Comparison of ENCODE assay signal across 13 mouse cellular contexts in the genomic region with DNA sequence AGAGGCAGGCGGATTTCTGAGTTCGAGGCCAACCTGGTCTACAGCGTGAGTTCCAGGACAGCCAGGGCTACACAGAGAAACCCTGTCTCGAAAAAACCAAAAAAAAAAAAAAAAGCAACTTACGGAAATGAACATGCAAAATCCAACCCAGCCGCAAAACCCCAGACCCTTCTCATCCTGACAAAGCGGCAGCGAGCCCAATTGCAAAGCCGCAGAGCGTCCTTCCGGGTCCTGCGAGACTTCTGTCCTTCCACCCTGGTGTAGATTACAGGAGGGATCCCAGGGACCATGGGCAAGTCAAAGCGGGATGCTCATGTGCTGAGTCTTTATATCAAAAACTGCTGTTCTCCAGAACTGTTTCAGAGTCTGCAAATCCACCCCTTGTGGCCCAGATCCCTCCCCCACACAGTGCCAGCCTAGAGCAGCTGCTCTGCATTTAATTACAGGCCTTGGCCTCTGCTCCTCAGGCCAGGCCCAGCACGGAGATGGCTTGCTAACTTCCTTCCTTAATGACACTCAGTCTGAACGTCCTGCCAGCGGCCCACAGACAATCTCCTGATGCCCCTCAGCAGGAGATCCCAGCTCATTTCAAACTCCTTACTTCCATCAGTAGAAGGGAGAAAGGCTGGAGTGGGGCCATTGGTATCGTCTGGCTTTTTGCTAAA.
DNase-seq lines count a peak whose midpoint lies in the region; ATAC-seq lines count a peak whose summit lies in the region.
"Had no signal": no experiment of that assay in that cellular context is flagged by ENCODE, and none has a peak within 500 bp of the region (broad histone marks: within the 10 kb centered on the region; RNA-seq: fewer than 3 reads in every experiment).

No protein-coding gene starts in this region.

- H3K9ac ChIP-seq in forebrain, embryonic 16.5 days (replicated peaks; ENCODE audit: low read depth, low read length) = no peak overlapping the region
- H3K9ac ChIP-seq in forebrain, embryonic 15.5 days (replicated peaks) = no peak overlapping the region
- no peak overlapping the region for H3K9ac ChIP-seq in liver, embryonic 11.5 days (ENCODE audit: low read depth, low read length)
- H3K9ac ChIP-seq in embryonic facial prominence, embryonic 14.5 days (ENCODE audit: low read depth, low read length) = no peak overlapping the region
- H3K9ac ChIP-seq: lung, embryonic 15.5 days; midbrain, embryonic 12.5 days; neural tube, embryonic 13.5 days had no signal

- no peak overlapping the region for H3K4me3 ChIP-seq in forebrain, embryonic 16.5 days (replicated peaks; ENCODE audit: low read length)
- no peak overlapping the region for H3K4me3 ChIP-seq in forebrain, embryonic 15.5 days
- H3K4me3 ChIP-seq in liver, embryonic 11.5 days (ENCODE audit: low read depth, low read length) = no peak overlapping the region
- no peak overlapping the region for H3K4me3 ChIP-seq in embryonic facial prominence, embryonic 14.5 days (ENCODE audit: low read depth, low read length)
- H3K4me3 ChIP-seq: lung, embryonic 15.5 days; midbrain, embryonic 12.5 days; neural tube, embryonic 13.5 days had no signal

- H3K9me3 ChIP-seq in forebrain, embryonic 16.5 days (ENCODE audit: control insufficient read depth, low read length) = no peaks in the 10 kb centered on the region
- H3K9me3 ChIP-seq in forebrain, embryonic 15.5 days = no peaks in the 10 kb centered on the region
- no peaks in the 10 kb centered on the region; the same call in 1 of the 2 replicates for H3K9me3 ChIP-seq in liver, embryonic 11.5 days (ENCODE audit: control insufficient read depth, low read length)
- H3K9me3 ChIP-seq in embryonic facial prominence, embryonic 14.5 days (ENCODE audit: control insufficient read depth, low read length) = 0 out of 2 replicates have a peak, but pooled peaks cover 3% of the 10 kb centered on the region
- H3K9me3 ChIP-seq: lung, embryonic 15.5 days; midbrain, embryonic 12.5 days; neural tube, embryonic 13.5 days had no signal

- H3K27ac ChIP-seq in forebrain, embryonic 16.5 days (ENCODE audit: low read length) = no peak overlapping the region
- no peak overlapping the region for H3K27ac ChIP-seq in forebrain, embryonic 15.5 days (replicated peaks)
- H3K27ac ChIP-seq in liver, embryonic 11.5 days (ENCODE audit: low read depth, low read length) = peak overlapping the region; percentile 28; the same call in 1 of the 2 replicates
- H3K27ac ChIP-seq in embryonic facial prominence, embryonic 14.5 days (replicated peaks; ENCODE audit: low read depth, low read length) = peak overlapping the region; percentile 1; the same call in 1 of the 2 replicates
- H3K27ac ChIP-seq: lung, embryonic 15.5 days; midbrain, embryonic 12.5 days; neural tube, embryonic 13.5 days had no signal

- DNase-seq in liver, embryonic 11.5 days (ENCODE audit: low spot score) = no peak
- no peak for DNase-seq in liver
- peak; percentile 67 for DNase-seq in embryonic facial prominence, embryonic 14.5 days (ENCODE audit: low spot score)
- DNase-seq in urinary bladder, adult 2 months (ENCODE audit: low spot score) = no peak
- no peak for DNase-seq in adrenal gland, adult 8-10 months
- DNase-seq: B cell, adult 2 months had no signal

- 80% methylated on average over 17 of the region's 17 CpGs for WGBS in forebrain, embryonic 16.5 days
- WGBS in forebrain, embryonic 15.5 days = 78% methylated on average over 17 of the region's 17 CpGs
- WGBS in liver, embryonic 11.5 days = 75% methylated on average over 17 of the region's 17 CpGs
- WGBS in embryonic facial prominence, embryonic 14.5 days = 40% methylated on average over 17 of the region's 17 CpGs

- ATAC-seq in forebrain, embryonic 16.5 days = 0 out of 2 replicates have a peak, but pooled peaks have one; percentile 45
- ATAC-seq in forebrain, embryonic 15.5 days (replicated peaks) = no peak
- ATAC-seq in liver, embryonic 11.5 days (replicated peaks; ENCODE audit: low FRiP score) = no peak
- ATAC-seq in embryonic facial prominence, embryonic 14.5 days (ENCODE audit: low read depth) = peak; percentile 81
- peak; percentile 70 for ATAC-seq in megakaryocyte progenitor cell, adult 5-6 weeks (replicated peaks; ENCODE audit: poor library complexity)
- ATAC-seq: inflammation-experienced regulatory T-cells, adult 6 months had no signal

- no peak overlapping the region for H3K4me2 ChIP-seq in forebrain, embryonic 16.5 days (ENCODE audit: low read length)
- no peak overlapping the region for H3K4me2 ChIP-seq in forebrain, embryonic 15.5 days (replicated peaks)
- H3K4me2 ChIP-seq in liver, embryonic 11.5 days = no peak overlapping the region
- H3K4me2 ChIP-seq in embryonic facial prominence, embryonic 14.5 days (ENCODE audit: low read depth, low read length) = no peak overlapping the region
- H3K4me2 ChIP-seq: lung, embryonic 15.5 days; midbrain, embryonic 12.5 days; neural tube, embryonic 13.5 days had no signal

- peaks cover 2% of the 10 kb centered on the region; the same call in 1 of the 2 replicates for H3K4me1 ChIP-seq in forebrain, embryonic 16.5 days (replicated peaks; ENCODE audit: control insufficient read depth, insufficient read depth, low read length)
- H3K4me1 ChIP-seq in forebrain, embryonic 15.5 days = no peaks in the 10 kb centered on the region
- no peaks in the 10 kb centered on the region for H3K4me1 ChIP-seq in liver, embryonic 11.5 days (replicated peaks; ENCODE audit: control insufficient read depth, insufficient read depth, low read length)
- 0 out of 2 replicates have a peak, but pooled peaks cover 3% of the 10 kb centered on the region for H3K4me1 ChIP-seq in embryonic facial prominence, embryonic 14.5 days (ENCODE audit: control insufficient read depth, insufficient read depth, low read length)
- H3K4me1 ChIP-seq: lung, embryonic 15.5 days; neural tube, embryonic 13.5 days had no signal

- H3K36me3 ChIP-seq in forebrain, embryonic 16.5 days (ENCODE audit: control insufficient read depth, insufficient read depth) = no peaks in the 10 kb centered on the region
- H3K36me3 ChIP-seq in forebrain, embryonic 15.5 days = no peaks in the 10 kb centered on the region
- H3K36me3 ChIP-seq in liver, embryonic 11.5 days (ENCODE audit: control insufficient read depth, insufficient read depth, low read length) = no peaks in the 10 kb centered on the region
- H3K36me3 ChIP-seq in embryonic facial prominence, embryonic 14.5 days (ENCODE audit: control insufficient read depth, insufficient read depth, low read length) = no peaks in the 10 kb centered on the region
- H3K36me3 ChIP-seq: lung, embryonic 15.5 days; midbrain, embryonic 12.5 days; neural tube, embryonic 13.5 days had no signal

- no peaks in the 10 kb centered on the region for H3K27me3 ChIP-seq in forebrain, embryonic 16.5 days (replicated peaks; ENCODE audit: control insufficient read depth, insufficient read depth, low read length)
- no peaks in the 10 kb centered on the region for H3K27me3 ChIP-seq in forebrain, embryonic 15.5 days
- no peaks in the 10 kb centered on the region for H3K27me3 ChIP-seq in liver, embryonic 11.5 days (replicated peaks; ENCODE audit: control insufficient read depth, insufficient read depth, low read length)
- 0 out of 2 replicates have a peak, but pooled peaks cover 3% of the 10 kb centered on the region for H3K27me3 ChIP-seq in embryonic facial prominence, embryonic 14.5 days (replicated peaks; ENCODE audit: control insufficient read depth, insufficient read depth, low read length)
- H3K27me3 ChIP-seq: lung, embryonic 15.5 days; midbrain, embryonic 12.5 days; neural tube, embryonic 13.5 days had no signal

Comparison
In these comparisons a context has a peak if more than half of its experiments do, and no peak if none do; other contexts are left out.
1. ATAC-seq: peak in forebrain, embryonic 16.5 days (single experiment), embryonic facial prominence, embryonic 14.5 days (single experiment) and megakaryocyte progenitor cell, adult 5-6 weeks (single experiment); none in forebrain, embryonic 15.5 days (single experiment) and liver, embryonic 11.5 days (single experiment).
2. H3K27ac ChIP-seq: peak in liver, embryonic 11.5 days (single experiment) and embryonic facial prominence, embryonic 14.5 days (single experiment); none in forebrain, embryonic 16.5 days (single experiment) and forebrain, embryonic 15.5 days (single experiment).